Mouse (Mus musculus): Measurements from ENCODE around the gene Des. TPM values are rescaled to one million over a fixed set of nuclear protein-coding genes. Genes with fewer than 3 reads are reported as not detected.

Gene Des
- total and polyA plus RNA-seq, 2 experiments from 2014 or later: 639 to 1,187 TPM

DNA sequence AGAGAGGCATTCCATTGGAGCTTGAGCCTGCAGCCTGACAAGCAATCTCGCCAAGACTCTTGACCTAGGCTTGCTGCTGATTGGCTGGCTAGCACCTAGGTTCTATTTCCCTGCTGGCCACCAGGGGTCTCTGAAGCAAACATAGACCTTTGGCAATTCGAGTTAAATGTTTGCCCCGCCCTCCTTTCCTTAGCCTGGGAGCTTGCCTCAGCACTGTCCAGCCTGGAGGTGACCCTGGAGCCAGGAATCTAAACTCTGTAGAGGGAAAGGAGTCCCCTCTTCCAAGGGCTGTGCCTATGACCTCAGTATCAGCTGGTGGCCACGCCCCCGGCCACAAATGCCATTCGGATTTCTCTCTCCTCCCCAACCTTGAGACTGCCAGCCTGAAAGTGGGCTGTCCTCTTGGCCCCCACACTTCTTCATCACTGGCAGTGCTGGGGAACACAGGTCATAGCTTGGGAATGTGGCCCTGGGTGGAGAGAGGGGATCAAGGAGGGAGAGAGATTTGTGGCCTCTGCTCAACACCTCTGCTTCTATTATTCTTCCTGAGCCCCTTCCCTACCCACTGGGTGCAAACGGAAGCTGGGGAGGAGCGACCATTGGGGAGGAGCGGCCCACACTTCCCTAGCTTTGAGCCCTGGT lies 38.8 kb downstream of the Des start:
- whole genome bisulfite sequencing: 2% methylated on average over 9 of the region's 9 CpGs
- Histone ChIP-seq H3K27ac (ENCODE audit: low read depth) (peak overlapping the region; percentile 100), H3K36me3 (replicated peaks; ENCODE audit: control insufficient read depth, insufficient read depth, low read length) (peaks cover 44% of the 10 kb centered on the region), H3K9ac (replicated peaks; ENCODE audit: low read depth, low read length) (peak overlapping the region; percentile 58), H3K9me3 (replicated peaks; ENCODE audit: control insufficient read depth, low read length) (no peaks in the 10 kb centered on the region), H3K4me3 (ENCODE audit: low read depth, low read length) (no peak overlapping the region), H3K4me1 (ENCODE audit: control insufficient read depth, insufficient read depth) (peaks cover 31% of the 10 kb centered on the region), H3K27me3 (ENCODE audit: control insufficient read depth, insufficient read depth, low read length) (no peaks in the 10 kb centered on the region), H3K4me2 (ENCODE audit: low read depth, low read length) (peak overlapping the region; percentile 26; the same call in 1 of the 2 replicates)
- DNase-seq (ENCODE audit: low spot score): peak; percentile 98
- ATAC-seq (ENCODE audit: insufficient read depth, low read depth): peak; percentile 84
- TF ChIP-seq EP300 (IDR thresholded peaks at IDR 0.05; ENCODE audit: low read depth): no peak
- peak; percentile 89 for TF ChIP-seq CTCF (IDR thresholded peaks at IDR 0.05; ENCODE audit: low read depth)

DNA sequence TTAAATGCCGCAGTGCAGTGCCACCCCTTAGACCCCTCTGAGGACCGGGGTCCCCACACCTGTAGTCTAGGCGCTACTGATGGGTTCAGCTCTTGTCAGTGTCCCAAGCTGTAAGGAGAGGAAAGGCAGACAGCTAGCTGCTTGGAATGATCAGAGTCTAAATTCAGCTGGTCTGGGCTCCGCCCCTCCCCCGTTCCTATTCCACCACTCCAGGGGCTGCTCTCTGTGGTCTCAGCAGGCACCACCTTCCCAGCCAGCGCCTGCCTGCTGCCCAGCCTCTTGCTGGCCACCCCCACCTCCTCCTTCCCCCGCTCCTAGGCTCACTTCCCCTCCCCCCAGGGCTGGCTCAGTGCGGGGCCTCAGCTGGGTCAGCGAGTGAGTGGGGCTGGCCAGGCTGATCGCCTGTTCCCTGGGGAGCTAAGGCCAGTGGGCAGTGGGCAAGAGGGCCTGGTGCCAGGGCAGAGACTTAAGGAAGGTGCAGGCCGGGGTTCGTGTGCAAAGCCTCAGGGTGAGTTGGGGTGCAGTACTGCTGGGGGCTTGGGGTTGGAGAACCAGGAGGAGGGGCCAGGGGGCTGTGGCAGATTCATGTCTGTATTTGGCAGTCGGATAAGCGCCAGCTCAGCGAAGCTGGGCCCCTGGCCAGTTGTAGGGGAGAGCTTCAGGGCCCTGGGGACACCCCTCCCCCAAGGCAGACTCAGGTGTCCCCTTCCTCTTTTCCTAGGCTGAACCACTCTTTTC lies 39.8 kb downstream of the Des start:
- peak overlapping the region; percentile 66 for H3K4me2 ChIP-seq (ENCODE audit: low read depth, low read length)
- 5% methylated on average over 15 of the region's 15 CpGs for WGBS
- peaks cover 52% of the 10 kb centered on the region for H3K36me3 ChIP-seq (replicated peaks; ENCODE audit: control insufficient read depth, insufficient read depth, low read length)
- peak overlapping the region; percentile 36 for H3K4me3 ChIP-seq (ENCODE audit: low read depth, low read length)
- ATAC-seq (ENCODE audit: insufficient read depth, low read depth) (peak; percentile 87), DNase-seq (ENCODE audit: low spot score) (peak; percentile 96)
- no peaks in the 10 kb centered on the region for H3K9me3 ChIP-seq (replicated peaks; ENCODE audit: control insufficient read depth, low read length)
- H3K27me3 ChIP-seq (ENCODE audit: control insufficient read depth, insufficient read depth, low read length): no peaks in the 10 kb centered on the region
- H3K9ac ChIP-seq (replicated peaks; ENCODE audit: low read depth, low read length): peak overlapping the region; percentile 58
- TF ChIP-seq EP300 (IDR thresholded peaks at IDR 0.05; ENCODE audit: low read depth): peak; percentile 68
- TF ChIP-seq CTCF (IDR thresholded peaks at IDR 0.05; ENCODE audit: low read depth): no peak
- peaks cover 22% of the 10 kb centered on the region for H3K4me1 ChIP-seq (ENCODE audit: control insufficient read depth, insufficient read depth)
- peak overlapping the region; percentile 100 for H3K27ac ChIP-seq (ENCODE audit: low read depth)

DNA sequence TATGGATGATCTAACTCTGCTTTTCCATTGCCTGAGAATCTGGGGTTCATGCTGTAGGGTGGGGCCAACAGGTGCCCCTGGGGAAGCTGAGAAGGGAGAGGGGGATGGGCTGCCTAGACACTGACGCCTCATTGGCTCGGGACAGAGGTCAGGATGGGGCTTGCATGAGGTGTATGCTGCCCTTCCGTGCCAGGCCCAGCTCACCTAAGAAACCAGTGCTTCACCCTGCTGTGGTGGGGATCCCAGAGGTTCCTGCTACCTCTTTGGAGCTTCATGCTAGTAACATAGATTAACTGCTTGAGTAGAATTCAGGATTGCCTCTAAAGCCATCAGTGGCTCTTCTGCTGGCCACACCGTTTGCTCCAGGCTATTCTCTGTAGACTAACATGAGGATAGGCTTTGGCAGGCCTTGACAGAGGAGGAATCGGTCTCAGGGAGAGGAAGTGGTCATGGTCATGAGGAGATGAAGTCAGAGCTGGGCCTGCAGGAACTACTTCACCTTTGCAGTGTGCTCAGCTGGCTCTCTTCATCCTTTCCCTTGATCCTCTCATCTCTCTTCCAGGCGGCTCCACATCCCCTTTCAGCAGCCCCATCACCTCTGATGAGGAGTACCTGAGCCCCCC lies 40.5 kb downstream of the Des start:
- Histone ChIP-seq H3K9ac (replicated peaks; ENCODE audit: low read depth, low read length) (peak overlapping the region; percentile 58), H3K36me3 (replicated peaks; ENCODE audit: control insufficient read depth, insufficient read depth, low read length) (peaks cover 51% of the 10 kb centered on the region), H3K27me3 (ENCODE audit: control insufficient read depth, insufficient read depth, low read length) (no peaks in the 10 kb centered on the region), H3K4me3 (ENCODE audit: low read depth, low read length) (peak overlapping the region; percentile 36), H3K9me3 (replicated peaks; ENCODE audit: control insufficient read depth, low read length) (no peaks in the 10 kb centered on the region), H3K4me1 (ENCODE audit: control insufficient read depth, insufficient read depth) (peaks cover 19% of the 10 kb centered on the region), H3K27ac (ENCODE audit: low read depth) (peak overlapping the region; percentile 100), H3K4me2 (ENCODE audit: low read depth, low read length) (peak overlapping the region; percentile 66)
- ATAC-seq (ENCODE audit: insufficient read depth, low read depth) (no peak), DNase-seq (ENCODE audit: low spot score) (no peak)
- TF ChIP-seq CTCF (IDR thresholded peaks at IDR 0.05; ENCODE audit: low read depth) (no peak), EP300 (IDR thresholded peaks at IDR 0.05; ENCODE audit: low read depth) (0 out of 2 replicates have a peak, but pooled peaks have one; percentile 22)
- 17% methylated on average over 6 of the region's 6 CpGs for WGBS

DNA sequence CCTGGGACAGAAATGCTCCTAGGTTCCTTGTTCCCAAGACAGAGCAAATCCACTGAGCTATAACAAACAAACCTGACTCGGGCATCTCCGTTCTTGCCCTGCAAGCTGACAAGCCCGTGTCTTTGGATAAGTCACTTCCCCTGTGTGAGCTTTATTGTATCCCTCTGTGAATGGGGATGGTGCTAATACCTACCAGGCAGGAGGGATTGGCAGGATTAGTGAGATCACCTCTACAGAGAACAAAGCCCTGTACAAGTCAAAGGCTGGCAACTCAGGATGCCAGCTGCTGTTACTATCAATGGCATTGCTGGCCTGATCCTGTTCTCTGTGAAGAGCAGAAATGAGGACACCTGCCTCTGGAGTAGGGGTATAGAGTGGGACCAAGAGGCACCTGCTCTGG lies 45.4 kb downstream of the Des start:
- TF ChIP-seq EP300 (IDR thresholded peaks at IDR 0.05; ENCODE audit: low read depth) (no peak), CTCF (IDR thresholded peaks at IDR 0.05; ENCODE audit: low read depth) (no peak)
- H3K27ac ChIP-seq (ENCODE audit: low read depth): no peak overlapping the region
- H3K4me1 ChIP-seq (ENCODE audit: control insufficient read depth, insufficient read depth): peaks cover 3% of the 10 kb centered on the region; the same call in 1 of the 2 replicates
- peaks cover 67% of the 10 kb centered on the region for H3K36me3 ChIP-seq (replicated peaks; ENCODE audit: control insufficient read depth, insufficient read depth, low read length)
- no peak overlapping the region for H3K4me3 ChIP-seq (ENCODE audit: low read depth, low read length)
- H3K9me3 ChIP-seq (replicated peaks; ENCODE audit: control insufficient read depth, low read length): no peaks in the 10 kb centered on the region
- DNase-seq (ENCODE audit: low spot score): no peak
- no peak for ATAC-seq (ENCODE audit: insufficient read depth, low read depth)
- H3K9ac ChIP-seq (replicated peaks; ENCODE audit: low read depth, low read length): no peak overlapping the region
- 74% methylated on average over 3 of the region's 3 CpGs for WGBS
- H3K4me2 ChIP-seq (ENCODE audit: low read depth, low read length): no peak overlapping the region
- H3K27me3 ChIP-seq (ENCODE audit: control insufficient read depth, insufficient read depth, low read length): no peaks in the 10 kb centered on the region

DNA sequence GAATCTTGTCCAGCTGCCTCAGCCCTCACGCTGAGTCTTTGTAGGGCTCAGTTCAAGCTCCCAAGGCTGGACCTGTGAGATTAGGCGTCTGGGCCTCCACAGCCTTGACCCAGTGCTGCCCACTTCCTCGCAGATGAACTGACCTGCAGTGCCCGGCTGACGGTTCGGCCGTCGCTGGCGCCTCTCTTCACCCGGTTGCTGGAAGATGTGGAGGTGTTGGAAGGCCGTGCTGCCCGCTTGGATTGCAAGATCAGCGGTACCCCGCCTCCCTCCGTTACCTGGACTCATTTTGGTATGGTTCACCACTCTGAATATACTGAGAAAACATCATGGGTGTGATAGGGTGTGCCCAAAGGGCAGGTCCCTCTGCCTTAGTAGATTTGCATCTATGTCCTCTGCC lies 46.0 kb downstream of the Des start:
- peak overlapping the region; percentile 4; the same call in 1 of the 2 replicates for H3K27ac ChIP-seq (ENCODE audit: low read depth)
- TF ChIP-seq EP300 (IDR thresholded peaks at IDR 0.05; ENCODE audit: low read depth) (no peak), CTCF (IDR thresholded peaks at IDR 0.05; ENCODE audit: low read depth) (no peak)
- H3K9ac ChIP-seq (replicated peaks; ENCODE audit: low read depth, low read length): no peak overlapping the region

More for the DNA sequence above, 46.0 kb downstream of the Des start:
- WGBS: 86% methylated on average over 15 of the region's 15 CpGs
- no peak for ATAC-seq (ENCODE audit: insufficient read depth, low read depth)
- Histone ChIP-seq H3K9me3 (replicated peaks; ENCODE audit: control insufficient read depth, low read length) (no peaks in the 10 kb centered on the region), H3K4me1 (ENCODE audit: control insufficient read depth, insufficient read depth) (0 out of 2 replicates have a peak, but pooled peaks cover 3% of the 10 kb centered on the region), H3K4me2 (ENCODE audit: low read depth, low read length) (no peak overlapping the region), H3K36me3 (replicated peaks; ENCODE audit: control insufficient read depth, insufficient read depth, low read length) (peaks cover 71% of the 10 kb centered on the region), H3K4me3 (ENCODE audit: low read depth, low read length) (no peak overlapping the region), H3K27me3 (ENCODE audit: control insufficient read depth, insufficient read depth, low read length) (no peaks in the 10 kb centered on the region)
- no peak for DNase-seq (ENCODE audit: low spot score)

All from heart, postnatal 0 days (tissue).